Mouse (Mus musculus) ES-Bruce4 (cell line): ENCODE results near the gene Neurl1b. TPM values are rescaled to one million over a fixed set of nuclear protein-coding genes. Genes with fewer than 3 reads are reported as not detected.

Source experiments
- H3K27ac ChIP-seq: 2 replicates; pipeline ENCODE4 v1.5.1; 2012; ENCODE audit warnings: low read length, inconsistent platforms; ENCODE audit not compliant: insufficient read depth
- H3K27me3 ChIP-seq: 2 replicates; pipeline ENCODE4 v1.6.1; 2012; ENCODE audit warnings: mild to moderate bottlenecking, low read length, inconsistent platforms; ENCODE audit not compliant: control insufficient read depth, poor library complexity, insufficient read depth, severe bottlenecking
- H3K36me3 ChIP-seq: 2 replicates; pipeline ENCODE4 v1.6.1; 2012; ENCODE audit warnings: inconsistent platforms, mild to moderate bottlenecking, low read length, moderate library complexity; ENCODE audit not compliant: control insufficient read depth, poor library complexity, insufficient read depth, severe bottlenecking
- H3K4me1 ChIP-seq: one replicate; pipeline ENCODE4 v1.8.1; 2011; ENCODE audit warnings: low read length; ENCODE audit not compliant: control insufficient read depth, insufficient read depth
- H3K4me3 ChIP-seq: 2 replicates; pipeline ENCODE4 v1.5.1; 2011; ENCODE audit warnings: low read depth, mild to moderate bottlenecking, low read length
- H3K9ac ChIP-seq: 2 replicates; pipeline ENCODE4 v1.6.1; 2012; ENCODE audit warnings: low read depth, mild to moderate bottlenecking, inconsistent platforms; ENCODE audit not compliant: poor library complexity, severe bottlenecking
- H3K9me3 ChIP-seq: replicated peaks from 2 replicates; pipeline ENCODE4 v1.6.1; 2012; ENCODE audit warnings: mild to moderate bottlenecking, low read length, inconsistent platforms; ENCODE audit not compliant: control insufficient read depth, poor library complexity, insufficient read depth, severe bottlenecking
- CTCF ChIP-seq: IDR thresholded peaks from one replicate; pipeline ENCODE4 v1.8.1; 2011; ENCODE audit warnings: low read depth, low read length
- EP300 ChIP-seq: IDR thresholded peaks from 2 replicates; pipeline ENCODE4 v1.6.1; 2011; ENCODE audit warnings: low read depth, low read length; ENCODE audit not compliant: insufficient read depth
- POLR2A ChIP-seq: IDR thresholded peaks from one replicate; pipeline ENCODE4 v1.8.1; 2011; ENCODE audit warnings: low read length; ENCODE audit not compliant: insufficient read depth
- polyA plus RNA-seq: library from polyadenylated mRNA; stranded (reverse); fragments of >200 nt; gene quantifications from 2 replicates; pipeline ENCODE4 v1.2.4, GENCODE M21; 2011; ENCODE audit warnings: low read depth; ENCODE audit not compliant: missing spikeins, insufficient read depth, insufficient read length

The Neurl1b gene
- polyA plus RNA-seq, 1 experiment, result 4.2 TPM

- Histone ChIP-seq H3K27ac (no peak overlapping the region), H3K9ac (no peak overlapping the region), H3K9me3 (no peaks in the 10 kb centered on the region), H3K36me3 (no peaks in the 10 kb centered on the region), H3K4me1 (no peaks in the 10 kb centered on the region), H3K27me3 (no peaks in the 10 kb centered on the region), H3K4me3 (no peak overlapping the region)
- TF ChIP-seq EP300, result no peak
- no peak for TF ChIP-seq POLR2A
- no peak for TF ChIP-seq CTCF
Observed at GRCm38 (mm10) chr17:26422390-26422789, 7.8 kb downstream of the Neurl1b start.

GRCm38 (mm10) chr17:26423967-26424641, 9.5 kb downstream of the Neurl1b start:
- no peak for TF ChIP-seq POLR2A
- TF ChIP-seq EP300, result no peak
- peak; percentile 47 for TF ChIP-seq CTCF
- Histone ChIP-seq H3K27me3 (no peaks in the 10 kb centered on the region), H3K27ac (no peak overlapping the region), H3K36me3 (no peaks in the 10 kb centered on the region), H3K4me1 (no peaks in the 10 kb centered on the region), H3K4me3 (no peak overlapping the region), H3K9me3 (no peaks in the 10 kb centered on the region), H3K9ac (no peak overlapping the region)

- Histone ChIP-seq H3K4me1 (no peaks in the 10 kb centered on the region), H3K9me3 (no peaks in the 10 kb centered on the region), H3K4me3 (no peak overlapping the region), H3K9ac (no peak overlapping the region), H3K27ac (no peak overlapping the region), H3K27me3 (no peaks in the 10 kb centered on the region), H3K36me3 (no peaks in the 10 kb centered on the region)
- no peak for TF ChIP-seq POLR2A
- no peak for TF ChIP-seq EP300
- TF ChIP-seq CTCF, result no peak
Observed at GRCm38 (mm10) chr17:26424973-26425735, 10.5 kb downstream of the Neurl1b start.

GRCm38 (mm10) chr17:26433295-26433694, 18.7 kb downstream of the Neurl1b start:
- no peaks in the 10 kb centered on the region for H3K36me3 ChIP-seq
- H3K27ac ChIP-seq, result no peak overlapping the region
- H3K9me3 ChIP-seq, result no peaks in the 10 kb centered on the region
- no peaks in the 10 kb centered on the region for H3K27me3 ChIP-seq
- no peak overlapping the region for H3K4me3 ChIP-seq
- H3K4me1 ChIP-seq, result no peaks in the 10 kb centered on the region
- TF ChIP-seq CTCF (no peak), POLR2A (no peak), EP300 (no peak)
- no peak overlapping the region for H3K9ac ChIP-seq

- no peaks in the 10 kb centered on the region for H3K9me3 ChIP-seq
- TF ChIP-seq CTCF (no peak), EP300 (no peak), POLR2A (no peak)
- no peaks in the 10 kb centered on the region for H3K36me3 ChIP-seq
- H3K27ac ChIP-seq, result no peak overlapping the region
- no peak overlapping the region for H3K9ac ChIP-seq
- no peak overlapping the region for H3K4me3 ChIP-seq
- H3K27me3 ChIP-seq, result no peaks in the 10 kb centered on the region; the same call in 1 of the 2 replicates
- H3K4me1 ChIP-seq, result no peaks in the 10 kb centered on the region
Observed at GRCm38 (mm10) chr17:26437089-26437815, 22.6 kb downstream of the Neurl1b start.

- Histone ChIP-seq H3K36me3 (no peaks in the 10 kb centered on the region), H3K4me3 (peak overlapping the region; percentile 45), H3K4me1 (no peaks in the 10 kb centered on the region), H3K9me3 (no peaks in the 10 kb centered on the region), H3K27ac (no peak overlapping the region), H3K27me3 (no peaks in the 10 kb centered on the region; the same call in 1 of the 2 replicates), H3K9ac (peak overlapping the region; percentile 25)
- TF ChIP-seq CTCF, result no peak
- no peak for TF ChIP-seq EP300
- no peak for TF ChIP-seq POLR2A
Observed at GRCm38 (mm10) chr17:26439001-26439400, 24.4 kb downstream of the Neurl1b start.
